In the genomic region with DNA sequence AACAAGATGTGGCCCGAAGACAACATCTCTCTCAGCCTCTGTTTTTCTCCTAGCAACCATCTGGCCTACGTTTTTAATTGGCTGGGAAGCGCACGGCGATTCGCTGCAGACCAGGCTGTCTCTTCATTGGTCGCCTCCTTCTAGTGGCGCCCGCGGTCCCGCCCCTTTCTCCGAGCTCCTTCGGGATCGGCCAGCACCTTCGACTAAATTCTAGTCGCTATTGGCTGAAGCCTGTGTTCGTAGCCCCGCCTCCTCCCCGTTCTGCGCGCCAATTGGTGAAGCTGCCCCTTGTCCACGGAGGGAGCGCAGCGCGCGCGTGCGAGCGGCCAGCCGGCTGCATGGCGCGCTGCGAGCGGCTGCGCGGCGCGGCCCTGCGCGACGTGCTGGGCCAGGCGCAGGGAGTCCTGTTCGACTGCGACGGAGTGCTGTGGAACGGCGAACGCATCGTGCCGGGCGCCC, we compare ENCODE assay signal across 8 mouse cellular contexts. TPM values are rescaled to one million over a fixed set of nuclear protein-coding genes. Genes with fewer than 3 reads are reported as not detected.
DNase-seq lines count a peak whose midpoint lies in the region; ATAC-seq lines count a peak whose summit lies in the region.

TSS of gene Pdxp (plus strand) at position 288 of the 459 bp plus-strand sequence.

- peak within 1 kb of the TSS; percentile 81 for H3K4me2 ChIP-seq in hindbrain, embryonic 15.5 days

- H3K4me3 ChIP-seq in hindbrain, embryonic 15.5 days = peak within 1 kb of the TSS; percentile 88

- H3K36me3 ChIP-seq in hindbrain, embryonic 15.5 days = no peaks in the 10 kb centered on the region

- H3K27ac ChIP-seq in hindbrain, embryonic 15.5 days (replicated peaks) = peak within 1 kb of the TSS; percentile 97

- peak; percentile 90 to 97 for DNase-seq in cerebellum, postnatal 4 days (ENCODE audit: low spot score in 2 of 2)
- peak; percentile 95 to 98 for DNase-seq in frontal cortex, postnatal 36 days (ENCODE audit: low spot score in 2 of 2)
- DNase-seq in layer of hippocampus, postnatal 36 days = peak; percentile 96 to 97
- DNase-seq in lung, postnatal 25 days (ENCODE audit: low spot score) = peak; percentile 95
- DNase-seq in retina, embryonic 14.5 days (ENCODE audit: low spot score) = peak; percentile 98
- DNase-seq in thymus, postnatal 36 days = peak; percentile 95 to 98

- H3K4me1 ChIP-seq in hindbrain, embryonic 15.5 days (replicated peaks) = peaks cover 42% of the 10 kb centered on the region

- WGBS in hindbrain, embryonic 15.5 days = under 1% methylated on average over 48 of the region's 51 CpGs

- H3K9me3 ChIP-seq in hindbrain, embryonic 15.5 days = no peaks in the 10 kb centered on the region

- H3K9ac ChIP-seq in hindbrain, embryonic 15.5 days = peak within 1 kb of the TSS; percentile 82

- H3K27me3 ChIP-seq in hindbrain, embryonic 15.5 days = no peaks in the 10 kb centered on the region

- ATAC-seq in activated CD4-positive, CD25-positive, alpha-beta regulatory T cell, adult 4 months = peak; percentile 94
- ATAC-seq in hindbrain, embryonic 15.5 days (ENCODE audit: low FRiP score, low read depth) = peak; percentile 95

RNA-seq across cellular contexts. Expression of gene Pdxp, which starts in this region (rescaled TPM):
- 1 to 10 TPM; 2.5 TPM for polyA plus RNA-seq in activated CD4-positive, CD25-positive, alpha-beta regulatory T cell, adult 4 months (2017; shearing (Covaris generic))
- polyA plus RNA-seq in hindbrain, embryonic 15.5 days (2015; fragmentation: Nextera tagmentation; extraction: Ambion mirVana) = 96.1 and 110 TPM in 2 replicates
- total RNA-seq in layer of hippocampus, postnatal 36 days (2021) = 100 to 1,000 TPM; 171 to 176 TPM

Comparison
In these comparisons a context has a peak if more than half of its experiments do, and no peak if none do; other contexts are left out.
1. Peak in every context shown above with its lines: DNase-seq, ATAC-seq, H3K4me3 ChIP-seq and H3K27ac ChIP-seq.
2. RNA of gene Pdxp (polyA plus RNA-seq): 96.1 to 110 TPM in hindbrain, embryonic 15.5 days; 2.5 TPM in activated CD4-positive, CD25-positive, alpha-beta regulatory T cell, adult 4 months; every median in the first group is over 10 times any median in the second.